Mouse (Mus musculus): ENCODE data around the gene Zfp574.

- no peak for TF ChIP-seq POLR2A (IDR thresholded peaks at IDR 0.05; ENCODE audit: borderline replicate concordance, extremely low read depth, low read depth, low read length)
- TF ChIP-seq CTCF (IDR thresholded peaks at IDR 0.05; ENCODE audit: insufficient read depth, low read length) = no peak
Measured at GRCm38 (mm10) chr7:25121240-25121786, 48.9 kb downstream of the Zfp574 start.

Measured in lung, adult 2 months (tissue).